In genomic region chr3:96267541-96267940, GRCm38 (mm10) we compare ENCODE assay signal across 9 mouse cellular contexts. TPM values are rescaled to one million over a fixed set of nuclear protein-coding genes. Genes with fewer than 3 reads are reported as not detected.
DNase-seq lines count a peak whose midpoint lies in the region; ATAC-seq and TF ChIP-seq lines count a peak whose summit lies in the region.
"Had no signal": no experiment of that assay in that cellular context is flagged by ENCODE, and none has a peak within 500 bp of the region (broad histone marks: within the 10 kb centered on the region; RNA-seq: fewer than 3 reads in every experiment).

No protein-coding gene starts in this region.

- dilution Hi-C loops in CH12.LX (cut with MboI; ENCODE audit: extremely low pct_ligation_motif_present, extremely low pct_unique_long_range_greater_than_20kb, low sequenced_read_pairs), result no loop called here

- H3K36me3 ChIP-seq in heart, embryonic 12.5 days, result no peaks in the 10 kb centered on the region
- no peaks in the 10 kb centered on the region for H3K36me3 ChIP-seq in CH12.LX (replicated peaks in 1 of 2; ENCODE audit: control insufficient read depth in 1 of 2, insufficient read depth in 1 of 2, low read length in 1 of 2)
- no peaks in the 10 kb centered on the region for H3K36me3 ChIP-seq in forebrain, embryonic 14.5 days (ENCODE audit: control insufficient read depth, insufficient read depth, low read length)
- H3K36me3 ChIP-seq in liver, embryonic 12.5 days, result no peaks in the 10 kb centered on the region

- no peak for TF ChIP-seq CTCF in CH12.LX (conservative IDR thresholded peaks at IDR 0.05 in 1 of 2, IDR thresholded peaks at IDR 0.05 in 1 of 2; ENCODE audit: low read depth in 2 of 2, low read length in 2 of 2)

- DNase-seq in heart, postnatal 4 days, result no peak
- no peak for DNase-seq in CH12.LX (ENCODE audit: extremely low read depth)
- DNase-seq in forebrain, embryonic 14.5 days (ENCODE audit: low spot score), result no peak
- no peak for DNase-seq in embryo, embryonic 10.5 days (ENCODE audit: low spot score)
- DNase-seq in natural killer cell, adult 2 months (ENCODE audit: low spot score in 2 of 2), result no peak
- no peak for DNase-seq in cerebellum, postnatal 10 days
- DNase-seq: gastrocnemius, postnatal 25 days had no signal

- WGBS in heart, embryonic 12.5 days, result 88% methylated on average over 4 of the region's 4 CpGs
- WGBS in forebrain, embryonic 14.5 days, result 77% methylated on average over 4 of the region's 4 CpGs
- WGBS in liver, embryonic 12.5 days (ENCODE audit: insufficient replicate concordance), result 72% methylated on average over 4 of the region's 4 CpGs

- no peak for TF ChIP-seq RAD21 in CH12.LX (IDR thresholded peaks at IDR 0.05; ENCODE audit: low read depth, low read length)

- in situ Hi-C loops in CH12.LX (cut with MboI; ENCODE audit: low pct_ligation_motif_present, low pct_unique_long_range_greater_than_20kb, low sequenced_read_pairs), result no loop called here

- 0 out of 2 replicates have a peak, but pooled peaks cover 10% of the 10 kb centered on the region for H3K79me2 ChIP-seq in CH12.LX (replicated peaks; ENCODE audit: control insufficient read depth, extremely low read depth, insufficient read depth, poor library complexity, severe bottlenecking)

- no peak; the same call in 1 of the 2 replicates for TF ChIP-seq POLR2A in CH12.LX (IDR thresholded peaks at IDR 0.05; ENCODE audit: low read depth, low read length)

- no peak for ATAC-seq in heart, embryonic 12.5 days (ENCODE audit: insufficient number of reproducible peaks, low FRiP score)
- ATAC-seq in forebrain, embryonic 14.5 days, result no peak
- no peak for ATAC-seq in liver, embryonic 12.5 days

- H3K4me2 ChIP-seq in heart, embryonic 12.5 days, result no peak overlapping the region
- H3K4me2 ChIP-seq in CH12.LX (ENCODE audit: insufficient read depth, low read depth, poor library complexity, severe bottlenecking), result peak overlapping the region; percentile 83
- peak overlapping the region; percentile 56 for H3K4me2 ChIP-seq in forebrain, embryonic 14.5 days (ENCODE audit: low read length)
- peak overlapping the region; percentile 69 for H3K4me2 ChIP-seq in liver, embryonic 12.5 days

- peaks cover 12% of the 10 kb centered on the region for H3K4me1 ChIP-seq in heart, embryonic 12.5 days (replicated peaks)
- peaks cover 0 to 37% of the 10 kb centered on the region in 2 experiments; a peak in 3 of 4 replicates for H3K4me1 ChIP-seq in CH12.LX (ENCODE audit: control insufficient read depth in 1 of 2, insufficient read depth in 2 of 2)
- peaks cover 12% of the 10 kb centered on the region for H3K4me1 ChIP-seq in forebrain, embryonic 14.5 days (ENCODE audit: control insufficient read depth, insufficient read depth, low read length)
- peaks cover 50% of the 10 kb centered on the region for H3K4me1 ChIP-seq in liver, embryonic 12.5 days

- no peaks in the 10 kb centered on the region for H3K9me3 ChIP-seq in heart, embryonic 12.5 days (replicated peaks)
- no peaks in the 10 kb centered on the region for H3K9me3 ChIP-seq in CH12.LX (replicated peaks; ENCODE audit: low read length)
- H3K9me3 ChIP-seq in forebrain, embryonic 14.5 days (replicated peaks; ENCODE audit: control insufficient read depth, low read length), result no peaks in the 10 kb centered on the region
- H3K9me3 ChIP-seq in liver, embryonic 12.5 days (replicated peaks), result no peaks in the 10 kb centered on the region

- no peak overlapping the region for H3K9ac ChIP-seq in heart, embryonic 12.5 days
- H3K9ac ChIP-seq in CH12.LX (ENCODE audit: insufficient read depth, low read depth), result peak overlapping the region; percentile 98
- peak overlapping the region; percentile 18; the same call in 1 of the 2 replicates for H3K9ac ChIP-seq in forebrain, embryonic 14.5 days (ENCODE audit: low read length)
- peak overlapping the region; percentile 70 for H3K9ac ChIP-seq in liver, embryonic 12.5 days

- no peak overlapping the region for H3K4me3 ChIP-seq in heart, embryonic 12.5 days
- H3K4me3 ChIP-seq in CH12.LX (replicated peaks in 1 of 3; ENCODE audit: low read depth in 2 of 3, low read length in 2 of 3, poor library complexity in 1 of 3), result peak overlapping the region in 1 of 3 experiments; percentile 65
- H3K4me3 ChIP-seq in forebrain, embryonic 14.5 days (ENCODE audit: low read depth, low read length), result no peak overlapping the region
- peak overlapping the region; percentile 50; the same call in 1 of the 2 replicates for H3K4me3 ChIP-seq in liver, embryonic 12.5 days

- TF ChIP-seq EP300 in CH12.LX (IDR thresholded peaks at IDR 0.05; ENCODE audit: low read length), result no peak

- peak overlapping the region; percentile 88 for H3K27ac ChIP-seq in heart, embryonic 12.5 days (ENCODE audit: poor library complexity, severe bottlenecking)
- H3K27ac ChIP-seq in CH12.LX (ENCODE audit: insufficient read depth, low read depth), result peak overlapping the region; percentile 96
- H3K27ac ChIP-seq in forebrain, embryonic 14.5 days (ENCODE audit: low read depth, low read length), result peak overlapping the region; percentile 83
- H3K27ac ChIP-seq in liver, embryonic 12.5 days, result peak overlapping the region; percentile 95

- no peaks in the 10 kb centered on the region for H3K27me3 ChIP-seq in heart, embryonic 12.5 days (replicated peaks)
- no peaks in the 10 kb centered on the region for H3K27me3 ChIP-seq in CH12.LX (replicated peaks)
- H3K27me3 ChIP-seq in forebrain, embryonic 14.5 days (replicated peaks; ENCODE audit: control insufficient read depth, insufficient read depth, low read length), result no peaks in the 10 kb centered on the region
- H3K27me3 ChIP-seq in liver, embryonic 12.5 days (replicated peaks), result no peaks in the 10 kb centered on the region

TF ChIP-seq in CH12.LX, 34 proteins besides CTCF, POLR2A, EP300 and RAD21:
- no peak for TF ChIP-seq JUND (conservative IDR thresholded peaks at IDR 0.05; ENCODE audit: low read depth, low read length)
- TF ChIP-seq JUN (IDR thresholded peaks at IDR 0.05; ENCODE audit: insufficient read depth, low read depth, low read length), result no peak
- no peak for TF ChIP-seq USF1 (IDR thresholded peaks at IDR 0.05; ENCODE audit: low read depth, low read length)
- TF ChIP-seq ZC3H11A (IDR thresholded peaks at IDR 0.05; ENCODE audit: low read depth, low read length), result no peak
- no peak for TF ChIP-seq RCOR1 (conservative IDR thresholded peaks at IDR 0.05; ENCODE audit: low read depth, low read length)
- TF ChIP-seq HCFC1 (IDR thresholded peaks at IDR 0.05; ENCODE audit: low read depth, low read length), result no peak
- no peak for TF ChIP-seq POLR2AphosphoS2 (IDR thresholded peaks at IDR 0.05; ENCODE audit: low read depth, low read length)
- no peak for TF ChIP-seq UBTF (IDR thresholded peaks at IDR 0.05; ENCODE audit: low read depth, low read length)
- TF ChIP-seq IRF4 (IDR thresholded peaks at IDR 0.05; ENCODE audit: low read depth, low read length), result no peak
TF ChIP-seq in CH12.LX: peak in this region for 0.

RNA-seq across cellular contexts. Expression of gene Hist2h3b, which starts 0.9 kb away (rescaled TPM):
- 23.4 and 26.5 TPM in 2 replicates for polyA plus RNA-seq in heart, embryonic 12.5 days (2016; fragmentation: Nextera tagmentation; extraction: Ambion mirVana)
- total RNA-seq in heart, postnatal 4 days (2021), result 100 to 1,000 TPM; 856 to 901 TPM
- total RNA-seq in CH12.LX (2012; rRNA removed) (1,287 and 1,421 TPM in 2 replicates), CH12.LX (2014; rRNA removed) (18.3 and 39.4 TPM in 2 replicates)
- 7.2 and 12.1 TPM in 2 replicates for polyA plus RNA-seq in CH12.LX (2012; ENCODE audit: insufficient read length, low read depth)
- polyA plus RNA-seq in forebrain, embryonic 14.5 days (2014; fragmentation: Nextera tagmentation; extraction: Ambion mirVana), result 42.3 and 52.1 TPM in 2 replicates
- 99.1 and 113 TPM in 2 replicates for polyA plus RNA-seq in liver, embryonic 12.5 days (2016; fragmentation: Nextera tagmentation; extraction: Ambion mirVana)

RNA-seq across cellular contexts. Expression of gene Hist2h2bb, which starts 2.0 kb away (rescaled TPM):
- polyA plus RNA-seq in heart, embryonic 12.5 days (2016; fragmentation: Nextera tagmentation; extraction: Ambion mirVana), result 4.0 and 6.5 TPM in 2 replicates
- 100 to 1,000 TPM; 767 to 799 TPM for total RNA-seq in heart, postnatal 4 days (2021)
- total RNA-seq in CH12.LX (2012; rRNA removed), result 2,265 and 2,866 TPM in 2 replicates
- total RNA-seq in CH12.LX (2014; rRNA removed), result 36.0 and 51.9 TPM in 2 replicates
- 1.6 and 4.1 TPM in 2 replicates for polyA plus RNA-seq in CH12.LX (2012; ENCODE audit: insufficient read length, low read depth)
- 10.8 and 17.6 TPM in 2 replicates for polyA plus RNA-seq in forebrain, embryonic 14.5 days (2014; fragmentation: Nextera tagmentation; extraction: Ambion mirVana)
- 23.6 and 31.6 TPM in 2 replicates for polyA plus RNA-seq in liver, embryonic 12.5 days (2016; fragmentation: Nextera tagmentation; extraction: Ambion mirVana)

RNA-seq across cellular contexts. Expression of gene Hist2h4, which starts 4.4 kb away (rescaled TPM):
- 3.2 and 3.7 TPM in 2 replicates for polyA plus RNA-seq in heart, embryonic 12.5 days (2016; fragmentation: Nextera tagmentation; extraction: Ambion mirVana)
- total RNA-seq in heart, postnatal 4 days (2021), result 10 to 100 TPM; 81.1 to 87.3 TPM
- 116 and 130 TPM in 2 replicates for total RNA-seq in CH12.LX (2012; rRNA removed)
- total RNA-seq in CH12.LX (2014; rRNA removed), result 1.0 and 2.5 TPM in 2 replicates
- 0.20 and 0.91 TPM in 2 replicates for polyA plus RNA-seq in CH12.LX (2012; ENCODE audit: insufficient read length, low read depth)
- 3.8 and 8.1 TPM in 2 replicates for polyA plus RNA-seq in forebrain, embryonic 14.5 days (2014; fragmentation: Nextera tagmentation; extraction: Ambion mirVana)
- polyA plus RNA-seq in liver, embryonic 12.5 days (2016; fragmentation: Nextera tagmentation; extraction: Ambion mirVana), result 27.0 and 29.3 TPM in 2 replicates

RNA-seq across cellular contexts. Expression of gene Hist2h3c1, which starts 21.1 kb away (rescaled TPM):
- 0.64 and 1.4 TPM in 2 replicates for polyA plus RNA-seq in heart, embryonic 12.5 days (2016; fragmentation: Nextera tagmentation; extraction: Ambion mirVana)
- under 1 TPM; 0.16 to 0.81 TPM for total RNA-seq in heart, postnatal 4 days (2021)
- 0.67 and 1.4 TPM in 2 replicates for total RNA-seq in CH12.LX (2012; rRNA removed)
- total RNA-seq in CH12.LX (2014; rRNA removed), result 1.2 and 1.4 TPM in 2 replicates
- 0.33 and 0.34 TPM in 2 replicates for polyA plus RNA-seq in CH12.LX (2012; ENCODE audit: insufficient read length, low read depth)
- 0.85 TPM in 1 of 2 replicates, not detected in the other for polyA plus RNA-seq in forebrain, embryonic 14.5 days (2014; fragmentation: Nextera tagmentation; extraction: Ambion mirVana)
- polyA plus RNA-seq in liver, embryonic 12.5 days (2016; fragmentation: Nextera tagmentation; extraction: Ambion mirVana), result 2.7 and 3.0 TPM in 2 replicates
- total RNA-seq: gastrocnemius, postnatal 25 days had no signal

RNA-seq across cellular contexts. Expression of gene Hist2h2aa1, which starts 22.2 kb away (rescaled TPM):
- 6.2 and 12.7 TPM in 2 replicates for polyA plus RNA-seq in heart, embryonic 12.5 days (2016; fragmentation: Nextera tagmentation; extraction: Ambion mirVana)
- 10 to 100 TPM; 26.8 to 30.1 TPM for total RNA-seq in heart, postnatal 4 days (2021)
- total RNA-seq in CH12.LX (2012; rRNA removed) (1,248 and 1,515 TPM in 2 replicates), CH12.LX (2014; rRNA removed) (48.1 and 113 TPM in 2 replicates)
- 0.64 and 0.98 TPM in 2 replicates for polyA plus RNA-seq in CH12.LX (2012; ENCODE audit: insufficient read length, low read depth)
- 23.1 and 35.7 TPM in 2 replicates for polyA plus RNA-seq in forebrain, embryonic 14.5 days (2014; fragmentation: Nextera tagmentation; extraction: Ambion mirVana)
- 23.9 and 29.2 TPM in 2 replicates for polyA plus RNA-seq in liver, embryonic 12.5 days (2016; fragmentation: Nextera tagmentation; extraction: Ambion mirVana)
